Mouse (Mus musculus): ENCODE results near the gene Nt5c3b.

Gene Nt5c3b

DNA sequence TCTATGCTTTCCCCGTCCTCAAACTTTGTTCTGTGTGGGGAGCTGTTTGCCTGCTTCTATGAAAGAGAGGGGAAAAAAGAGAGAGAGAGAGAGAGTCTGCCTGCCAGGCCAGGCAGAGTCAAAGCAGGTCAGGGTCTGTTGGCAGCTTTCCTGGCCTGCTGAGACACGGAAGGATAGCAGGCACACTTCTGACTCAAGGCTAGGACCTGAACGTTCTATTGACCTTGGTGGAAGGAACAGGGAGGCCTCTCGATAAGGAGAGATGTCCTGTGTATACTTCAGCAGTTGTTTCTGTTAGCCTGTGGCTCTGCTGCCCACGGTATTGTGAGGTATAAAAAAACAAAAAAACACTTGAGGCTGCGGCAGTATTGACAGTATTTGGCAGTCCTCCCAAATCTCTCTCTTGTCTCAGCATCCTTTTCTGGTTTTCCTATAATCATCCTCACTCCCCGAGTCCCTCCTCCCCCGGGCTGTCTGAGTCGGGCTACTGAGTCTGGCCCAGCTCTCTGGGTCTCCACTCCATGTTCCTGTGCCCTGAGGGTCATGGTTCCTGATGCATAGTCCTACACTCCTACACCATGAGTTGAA, 12.9 kb downstream of the Nt5c3b start:
- DNase-seq (ENCODE audit: low spot score in 2 of 2), result no peak

DNA sequence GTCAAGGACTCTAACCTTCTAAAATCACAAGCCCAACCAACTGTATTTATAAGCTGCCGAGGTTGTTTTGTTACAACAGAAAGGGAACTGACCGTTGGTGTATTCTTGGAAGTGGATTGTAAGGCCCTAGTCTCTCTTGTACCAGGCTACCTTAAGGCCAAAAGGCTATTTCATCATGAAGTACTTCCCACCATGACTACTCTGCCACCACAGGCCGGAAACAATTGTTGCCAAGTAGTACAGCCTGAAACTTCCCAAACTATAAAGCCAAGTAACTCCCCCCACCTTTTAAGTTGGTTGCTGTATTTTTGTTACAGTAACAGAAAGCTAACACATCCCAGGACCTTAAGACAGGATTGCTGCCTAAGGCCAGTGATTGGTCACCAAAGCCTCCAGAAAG, 14.8 kb downstream of the Nt5c3b start:
- no peak for DNase-seq (ENCODE audit: low spot score in 2 of 2)

DNA sequence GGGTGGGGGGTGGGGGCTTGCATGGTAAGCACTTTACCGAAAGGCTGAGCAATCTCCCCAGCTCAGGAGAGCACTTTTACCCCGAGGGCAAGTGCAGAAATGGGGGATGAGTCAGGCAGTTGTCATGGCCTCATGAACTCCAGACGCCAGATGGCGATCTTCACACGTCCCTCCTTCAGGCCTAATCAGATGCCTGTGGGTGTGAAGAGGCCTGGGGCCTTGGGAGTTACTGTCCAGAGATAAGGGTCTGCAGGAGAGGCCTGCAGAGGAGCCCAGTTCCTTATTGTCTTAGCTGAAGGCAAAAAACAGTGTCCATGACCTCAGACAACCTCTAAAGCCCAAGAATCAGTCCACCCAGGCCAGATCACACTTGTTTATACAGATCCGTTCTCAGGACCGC, 15.8 kb downstream of the Nt5c3b start:
- peak; percentile 56 to 66 for DNase-seq (ENCODE audit: low spot score in 2 of 2)

DNA sequence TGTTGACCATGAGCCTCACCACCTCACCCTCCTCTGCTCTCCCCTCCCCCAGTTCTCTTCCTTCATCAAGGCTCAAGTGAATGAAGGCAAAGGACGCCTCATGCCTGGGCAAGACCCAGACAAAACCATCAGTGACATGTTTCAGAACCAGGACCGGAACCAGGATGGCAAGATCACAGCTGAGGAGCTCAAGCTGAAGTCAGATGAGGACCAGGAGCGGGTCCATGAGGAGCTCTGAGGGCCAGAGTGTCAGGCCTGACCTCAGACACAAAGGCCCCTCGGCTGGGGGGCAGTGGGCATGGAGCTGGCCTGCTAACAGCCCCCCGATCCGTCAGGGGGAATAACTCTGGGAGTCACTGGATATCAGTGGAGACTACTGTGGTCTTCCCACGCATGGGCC, 17.8 kb downstream of the Nt5c3b start:
- DNase-seq (ENCODE audit: low spot score in 2 of 2), result no peak

DNA sequence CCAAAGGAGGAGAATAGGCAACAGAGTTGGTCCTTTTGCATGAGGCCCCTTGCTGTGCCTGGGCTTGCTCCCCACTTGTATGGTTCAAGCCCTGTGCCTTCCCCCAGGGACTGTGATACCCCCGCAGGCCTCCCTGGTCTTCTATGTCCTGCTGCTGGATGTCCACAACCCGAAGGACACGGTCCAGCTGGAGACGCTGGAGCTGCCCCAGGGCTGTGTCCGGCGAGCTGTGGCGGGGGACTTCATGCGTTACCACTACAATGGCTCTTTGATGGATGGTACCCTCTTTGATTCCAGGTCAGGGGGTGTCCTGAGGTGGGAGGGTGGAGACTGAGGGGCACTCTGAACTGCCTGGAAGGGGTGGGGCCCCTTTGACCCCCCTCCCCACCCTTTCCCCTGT, 20.1 kb downstream of the Nt5c3b start:
- no peak for DNase-seq (ENCODE audit: low spot score in 2 of 2)

DNA sequence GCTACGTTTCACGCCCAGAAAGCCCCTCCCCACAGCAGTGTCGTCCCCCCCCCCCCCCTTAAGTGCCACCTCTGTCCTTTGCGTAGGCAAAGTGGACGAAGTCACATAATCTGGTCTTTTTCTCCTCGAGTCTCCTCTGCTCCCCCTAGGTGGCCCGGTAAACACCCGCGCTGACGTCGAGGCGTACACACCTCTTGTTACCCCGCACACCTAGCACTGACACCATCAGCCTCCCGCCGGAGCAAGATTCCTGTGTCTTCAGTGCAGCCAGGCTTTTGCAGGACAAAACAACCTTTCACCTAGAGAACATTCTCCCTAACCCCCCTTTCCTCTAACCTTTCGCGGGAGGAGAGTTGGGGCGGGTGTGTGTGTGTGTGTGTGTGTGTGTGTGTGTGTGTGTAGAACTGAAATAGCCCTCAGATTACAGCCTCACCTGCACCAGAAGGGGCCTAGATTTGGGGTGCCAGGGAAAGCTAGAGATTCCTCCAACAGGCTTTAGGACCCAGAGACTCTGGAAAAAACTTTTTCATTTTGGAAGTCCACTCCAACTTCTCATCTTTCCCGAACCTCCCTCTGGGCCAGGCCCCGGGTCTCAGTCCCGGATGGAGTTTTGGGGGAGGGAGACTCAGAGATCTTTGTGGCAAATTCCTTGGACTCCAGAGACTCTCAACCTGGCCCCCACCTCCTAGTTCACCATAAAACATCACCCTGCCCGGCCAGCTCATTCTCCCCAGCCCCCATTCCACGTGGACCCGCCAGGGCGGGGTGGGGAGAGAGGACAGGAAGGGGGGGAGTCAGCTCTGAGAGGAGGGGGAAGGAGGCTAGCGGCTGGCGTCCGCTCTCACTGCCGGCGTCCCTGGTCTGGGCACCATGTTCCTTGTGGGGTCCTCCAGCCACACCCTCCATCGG, 26.4 kb downstream of the Nt5c3b start, which contains the start of gene Fkbp10:
Gene Fkbp10 (plus strand): TSS at position 784 of the 909 bp plus-strand sequence.
- peak in 1 of 2 experiments; percentile 65 for DNase-seq (ENCODE audit: low spot score in 2 of 2)

DNA sequence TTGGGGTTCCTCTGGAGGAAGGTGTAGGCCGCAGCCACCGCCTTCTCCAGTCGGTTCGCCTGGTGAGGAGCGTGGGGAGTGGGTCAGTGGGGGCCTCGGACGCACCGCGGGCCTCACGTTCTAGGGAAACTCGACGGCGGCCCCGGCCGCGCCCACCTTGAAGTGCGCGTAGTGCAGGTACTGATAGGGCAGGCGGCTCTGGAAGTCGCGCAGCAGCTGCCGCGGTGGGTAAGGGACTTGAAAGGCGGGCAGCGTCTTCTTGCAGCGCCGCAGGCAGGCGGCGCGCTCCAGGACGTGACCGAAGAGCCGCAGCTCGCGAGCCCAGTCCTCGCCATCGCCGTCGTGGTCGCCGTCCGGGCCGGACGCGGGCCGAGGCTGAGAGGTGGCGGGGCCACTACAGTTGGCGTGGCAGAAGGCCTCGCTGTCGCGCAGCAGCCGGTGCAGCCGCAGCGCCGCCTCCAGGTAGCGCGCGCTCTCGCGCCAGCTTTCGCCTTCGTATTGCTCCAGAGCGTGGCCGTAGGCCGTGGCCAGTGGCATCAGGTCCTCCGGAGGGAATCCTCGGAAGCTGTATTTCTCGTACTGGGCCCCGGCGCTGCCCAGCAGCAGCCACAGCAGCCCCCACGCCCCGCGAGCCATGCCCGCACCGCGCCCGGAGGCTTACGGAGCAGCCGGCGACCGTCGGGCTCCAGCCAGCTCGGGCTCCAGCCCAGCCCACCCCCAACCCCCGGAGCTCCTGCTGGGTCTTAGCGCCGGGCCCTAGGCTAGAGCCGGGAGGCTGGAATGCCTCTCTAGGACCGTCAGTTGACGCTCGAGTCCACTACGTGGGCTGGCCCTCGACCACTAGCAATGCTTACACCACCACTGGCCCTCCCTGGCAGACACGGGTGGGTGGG, 27.3 kb downstream of the Nt5c3b start, which contains the start of gene P3h4:
Gene P3h4 (minus strand): TSS at position 816 of the 893 bp plus-strand sequence.
- peak; percentile 75 to 84 for DNase-seq (ENCODE audit: low spot score in 2 of 2)

DNA sequence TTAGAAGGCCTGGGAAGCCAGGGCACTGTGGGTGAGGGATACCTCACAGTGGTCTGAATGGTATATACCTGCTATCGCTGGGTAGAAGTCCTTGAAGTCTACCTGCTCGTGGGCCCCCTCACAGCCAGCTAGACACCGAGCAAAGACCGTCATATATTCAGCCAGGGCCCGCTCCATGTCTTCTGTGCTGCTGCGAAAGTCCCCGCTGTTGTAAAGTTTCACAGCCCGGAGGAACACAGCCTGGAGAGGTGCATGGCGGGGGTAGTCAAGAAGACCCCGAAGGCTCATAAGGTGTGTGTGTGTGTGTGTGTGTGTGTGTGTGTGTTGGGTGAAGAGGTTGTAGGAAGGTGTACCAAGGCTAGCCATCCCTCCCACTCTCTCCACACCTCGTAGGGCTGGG, 28.1 kb downstream of the Nt5c3b start:
- no peak for DNase-seq (ENCODE audit: low spot score in 2 of 2)

DNA sequence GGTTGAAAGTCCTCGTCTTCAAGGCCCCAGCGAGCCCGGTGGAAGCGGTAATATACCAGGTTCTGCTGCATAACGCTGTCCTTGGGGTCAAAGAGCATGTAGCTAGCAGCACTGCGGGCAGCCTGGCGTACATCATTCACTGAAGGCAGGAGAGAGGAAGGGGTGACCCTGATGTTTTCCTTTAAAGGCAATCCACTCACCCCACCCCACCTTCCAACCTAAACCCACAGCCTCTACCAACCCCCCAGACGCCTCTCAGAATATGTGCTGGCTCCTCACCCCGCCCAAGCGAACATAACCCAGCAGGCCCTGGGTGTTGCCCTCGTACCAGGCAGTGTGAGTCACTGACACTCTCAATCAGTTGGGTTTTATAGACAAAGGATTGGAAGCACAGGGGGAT, 29.9 kb downstream of the Nt5c3b start:
- DNase-seq (ENCODE audit: low spot score in 2 of 2), result peak in 1 of 2 experiments; percentile 43

DNA sequence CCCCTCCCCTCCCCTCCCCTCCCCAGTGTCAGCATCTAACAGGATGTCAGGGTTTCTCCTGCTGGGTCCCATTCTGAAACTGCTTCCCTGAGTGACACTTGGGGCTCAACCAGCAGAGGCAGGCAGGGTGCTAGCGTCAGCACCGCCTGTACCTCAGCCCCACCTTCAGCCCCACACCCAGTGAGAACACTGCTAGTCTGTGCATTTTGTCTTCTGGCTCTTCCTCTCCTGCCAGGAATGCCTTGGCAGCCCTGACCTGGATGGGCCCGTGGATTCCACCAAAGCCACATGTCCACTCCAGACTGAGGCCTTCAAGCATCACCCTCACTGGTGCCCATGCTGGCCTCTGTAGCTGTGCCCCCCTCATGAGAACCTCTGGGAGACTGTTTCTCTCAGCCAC, 31.9 kb downstream of the Nt5c3b start:
- DNase-seq (ENCODE audit: low spot score in 2 of 2), result no peak

DNA sequence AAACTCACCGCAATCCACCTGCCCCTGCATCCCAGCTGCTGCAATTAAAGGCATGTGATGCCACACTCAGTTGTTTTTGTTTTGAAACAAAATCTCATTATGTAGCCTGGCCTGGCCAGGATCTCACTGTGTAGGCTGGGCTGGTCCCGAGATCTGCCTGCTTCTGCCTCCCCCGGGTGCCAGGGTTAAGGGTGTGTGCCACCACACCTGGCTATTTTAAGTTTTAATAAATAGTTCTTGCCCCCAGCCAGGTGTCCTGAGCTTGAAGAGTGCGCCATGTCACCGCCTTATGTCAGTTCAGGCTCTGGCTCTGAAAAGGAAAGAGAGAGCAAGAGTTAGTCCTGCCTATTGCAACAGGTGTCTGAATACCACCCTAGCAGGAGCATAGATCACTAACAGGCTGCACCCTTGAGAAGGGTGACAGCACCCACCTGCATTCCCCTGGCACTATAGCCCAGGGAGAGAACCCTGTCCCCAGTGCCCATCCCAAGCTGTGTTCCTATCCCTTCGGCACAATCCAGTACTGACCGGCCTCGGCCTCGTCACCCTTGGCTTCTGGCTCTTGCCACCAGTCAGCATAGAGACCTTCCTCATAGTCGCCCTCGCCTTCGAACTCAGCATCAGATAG, 32.7 kb downstream of the Nt5c3b start:
- DNase-seq (ENCODE audit: low spot score in 2 of 2), result no peak

DNA sequence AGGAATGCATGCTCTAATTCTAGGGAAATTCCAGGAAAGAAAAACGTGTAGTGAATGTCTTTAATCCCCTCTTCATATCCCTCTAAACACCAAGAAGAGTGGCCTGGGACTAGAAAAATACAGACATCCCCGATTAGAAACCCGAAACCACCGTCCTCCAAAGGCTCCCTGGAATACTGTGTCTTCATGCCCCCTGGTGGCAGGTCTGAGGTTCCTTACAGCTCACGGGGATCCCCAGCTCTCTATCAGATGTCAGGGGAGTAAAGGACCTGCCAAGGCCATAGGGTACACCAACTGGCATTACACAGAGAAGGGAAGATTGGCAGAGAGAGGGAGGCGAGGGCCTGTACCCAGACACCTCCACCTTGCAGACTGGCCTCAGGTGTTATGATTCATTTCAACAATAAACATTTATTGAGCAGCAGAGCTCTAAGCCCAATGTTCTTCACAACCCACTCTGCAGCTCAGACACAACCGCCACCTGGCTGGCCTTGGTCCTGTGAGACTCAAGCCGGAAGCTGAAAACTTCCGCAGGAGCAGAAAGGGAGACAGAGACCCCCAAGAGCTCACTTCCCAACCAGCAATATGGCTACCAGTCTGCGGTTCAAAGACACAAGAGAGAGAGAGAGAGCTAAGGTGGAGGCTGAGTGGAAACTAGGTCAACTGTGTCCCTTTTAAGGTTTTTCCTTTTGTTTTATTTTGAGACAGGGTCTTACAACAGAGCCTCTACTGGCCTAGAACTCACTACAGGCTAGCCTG, 33.4 kb downstream of the Nt5c3b start:
- no peak for DNase-seq (ENCODE audit: low spot score in 2 of 2)

DNA sequence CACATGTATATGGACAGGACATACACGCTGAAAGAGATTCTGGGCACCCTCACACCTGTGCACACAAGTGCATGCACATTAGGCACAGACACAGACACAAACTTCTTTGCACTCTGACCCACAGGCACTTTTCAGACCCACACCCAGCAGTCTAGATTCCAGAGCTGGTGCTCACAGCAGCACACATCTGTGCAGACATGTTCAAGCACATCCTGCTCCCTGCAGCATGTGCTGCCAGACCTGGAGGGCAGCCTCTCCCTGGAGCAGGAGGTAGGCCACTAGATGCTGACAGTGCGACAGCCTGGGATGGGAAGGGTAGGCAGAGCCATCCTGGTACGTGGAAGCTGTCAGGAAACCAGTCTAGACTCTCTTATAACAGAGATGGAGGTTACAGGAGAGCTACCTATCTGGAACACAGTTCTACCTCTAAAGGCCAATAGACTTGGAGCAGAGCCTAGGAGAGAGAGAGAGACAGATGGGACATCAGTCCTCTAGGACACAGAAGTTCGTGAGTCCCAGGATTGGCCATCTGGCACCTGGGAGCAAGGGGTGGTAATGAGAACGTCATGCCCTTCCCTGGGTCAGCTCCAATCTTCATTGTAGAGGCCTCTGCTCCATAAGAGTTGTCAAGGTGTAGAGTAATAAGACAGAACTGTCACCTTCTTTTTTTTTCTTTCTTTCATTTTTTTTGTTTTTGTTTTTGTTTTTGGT, 34.5 kb downstream of the Nt5c3b start:
- DNase-seq (ENCODE audit: low spot score in 2 of 2), result no peak

DNA sequence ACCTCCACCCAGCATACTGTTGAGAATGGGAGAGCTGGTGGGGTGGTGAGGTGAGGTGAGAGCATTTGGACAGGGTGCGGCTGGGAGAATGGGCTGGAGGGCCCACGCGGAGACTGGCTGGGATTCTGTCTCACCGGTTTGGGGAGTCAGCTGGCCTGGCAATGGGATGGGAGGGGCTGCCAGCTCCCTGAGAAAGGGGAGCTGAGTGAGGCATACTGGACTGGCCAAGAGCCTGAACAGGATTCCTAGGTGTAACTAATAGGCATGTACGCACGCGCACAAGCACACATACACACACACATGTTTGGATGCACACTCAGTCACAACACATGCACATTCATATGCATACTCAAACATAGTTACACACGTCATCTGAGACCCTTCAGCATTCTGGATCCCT, 35.3 kb downstream of the Nt5c3b start:
- no peak for DNase-seq (ENCODE audit: low spot score in 2 of 2)

DNA sequence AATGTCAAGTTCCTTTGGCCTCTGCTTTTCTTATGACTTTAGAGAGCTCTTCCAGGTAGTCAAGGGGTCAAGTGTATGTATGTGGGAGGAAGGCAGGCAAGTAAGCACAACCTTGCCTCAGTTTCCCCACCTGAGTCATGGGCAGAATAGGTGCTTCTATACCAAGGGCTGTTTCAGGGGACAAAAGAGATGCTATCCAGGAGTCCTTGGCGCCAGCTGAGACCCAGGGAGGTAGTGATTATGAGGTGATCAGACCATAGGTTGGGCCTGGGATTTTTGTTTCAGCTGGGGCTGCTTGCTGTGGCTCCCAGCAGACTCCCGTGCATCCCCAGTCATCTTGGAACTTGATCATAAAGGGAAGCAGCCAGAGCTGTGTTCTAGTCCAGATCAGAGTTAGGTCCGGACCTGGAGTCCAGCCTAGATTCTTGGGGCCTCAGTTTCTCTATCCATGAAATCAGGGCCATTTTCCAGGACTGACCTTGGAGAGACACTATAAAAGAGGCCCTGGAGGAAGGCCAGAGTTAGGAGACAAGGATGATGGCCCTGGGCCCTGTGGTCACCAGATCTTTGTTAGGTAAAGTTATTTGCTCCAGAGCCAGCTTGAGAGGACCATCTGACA, 37.0 kb downstream of the Nt5c3b start:
- no peak for DNase-seq (ENCODE audit: low spot score in 2 of 2)

DNA sequence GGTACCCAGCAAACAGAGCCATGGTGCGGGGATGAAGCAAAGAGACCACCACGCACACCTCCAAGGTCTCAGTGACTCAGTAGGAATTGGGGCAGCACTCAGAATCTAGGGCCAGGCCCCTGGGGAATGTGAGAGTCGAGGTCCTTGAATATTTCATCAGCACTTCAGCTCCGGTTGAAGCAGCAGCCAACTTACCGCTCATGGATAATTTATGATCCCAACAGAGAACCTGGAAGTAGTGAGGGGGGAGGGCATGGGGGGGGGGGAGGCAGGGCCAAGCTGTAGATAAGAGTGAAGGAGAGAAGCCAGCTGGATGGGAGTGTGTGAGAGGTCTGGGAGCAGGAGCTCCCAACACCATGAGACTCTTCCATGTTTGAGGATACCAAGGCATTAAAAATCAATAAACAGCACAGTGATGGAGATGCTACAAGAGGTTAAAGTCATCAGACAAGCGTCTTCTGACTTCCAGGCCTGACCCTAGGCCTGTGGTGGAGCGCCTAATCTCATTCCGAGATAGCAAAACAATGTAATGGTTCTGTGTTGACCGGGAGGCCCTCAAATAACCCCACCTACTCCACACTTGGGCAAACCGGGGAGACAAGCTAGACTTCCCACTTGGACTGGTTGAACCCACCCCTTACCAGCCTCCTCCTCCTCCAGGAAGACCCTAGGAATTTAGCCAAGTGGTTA, 38.0 kb downstream of the Nt5c3b start:
- DNase-seq (ENCODE audit: low spot score in 2 of 2), result no peak

DNA sequence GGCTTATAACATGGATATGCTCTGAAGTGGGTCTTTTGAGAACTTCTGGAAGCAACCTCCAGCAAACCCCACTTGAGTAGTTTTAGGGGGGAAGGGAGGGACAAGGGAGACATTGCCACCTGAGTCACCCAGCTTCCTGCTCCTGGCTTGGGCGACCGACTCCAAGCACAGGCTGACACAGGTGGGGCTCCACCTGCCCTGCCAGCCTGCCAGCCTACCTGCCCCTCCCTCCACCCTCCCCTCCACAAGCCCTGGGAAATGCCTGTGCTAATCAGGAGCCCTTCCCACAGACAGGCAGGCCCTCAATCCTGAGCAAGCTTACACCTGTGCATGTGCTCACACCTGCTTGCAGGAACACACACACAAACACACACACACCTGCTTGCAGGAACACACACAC, 38.9 kb downstream of the Nt5c3b start:
- DNase-seq (ENCODE audit: low spot score in 2 of 2), result peak in 1 of 2 experiments; percentile 68

DNA sequence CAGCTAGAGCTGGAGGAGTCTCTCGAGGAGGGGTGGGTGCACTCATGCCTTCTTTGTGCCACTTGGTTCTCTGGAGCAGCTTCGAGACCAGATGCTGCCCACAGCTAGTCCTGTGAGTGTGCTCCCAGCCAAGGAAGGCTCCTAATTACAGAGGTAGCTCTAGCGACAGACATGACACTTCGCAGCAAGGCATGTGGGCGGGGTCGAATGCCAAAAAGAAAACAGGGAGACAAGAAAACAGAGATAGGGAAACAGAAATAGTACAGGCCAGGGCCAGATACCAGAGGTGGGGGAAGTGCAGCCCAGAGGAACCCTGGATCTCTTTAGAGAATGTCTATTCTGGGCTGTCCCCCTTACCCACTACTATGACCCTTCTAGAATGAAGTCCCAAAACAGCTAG, 39.4 kb downstream of the Nt5c3b start:
- DNase-seq (ENCODE audit: low spot score in 2 of 2), result no peak

DNA sequence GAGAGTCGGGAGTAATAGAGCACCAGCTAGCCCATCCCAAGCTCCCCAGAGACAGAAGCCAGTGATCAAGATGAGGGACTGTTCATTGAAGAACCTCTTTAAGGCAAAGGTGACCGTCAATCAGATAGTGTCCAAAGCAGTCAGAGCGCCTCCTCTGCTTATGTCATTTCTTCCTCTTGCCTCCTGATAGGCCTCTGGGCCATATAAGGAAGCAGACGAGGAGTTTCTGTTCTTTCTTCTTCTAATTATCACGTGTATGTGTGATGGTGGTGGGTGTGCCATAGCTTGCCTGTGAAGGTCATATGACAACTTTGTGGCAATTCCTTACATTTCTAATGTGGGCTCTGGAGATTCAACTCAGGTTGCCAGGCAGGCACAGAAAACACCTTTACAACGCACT, 40.8 kb downstream of the Nt5c3b start:
- DNase-seq (ENCODE audit: low spot score in 2 of 2), result no peak

Data from urinary bladder, adult 18-20 months (tissue).